Mouse (Mus musculus) bone marrow, adult 2 months (tissue): ENCODE measurements around the gene Gm11639. TPM values are rescaled to one million over a fixed set of nuclear protein-coding genes. Genes with fewer than 3 reads are reported as not detected.
A peak's percentile ranks its signal among the peaks of the same experiment; 100 is the strongest.

Source experiments
- H3K27ac ChIP-seq: fragments of 200-500 bp; 2 replicates; pipeline ENCODE4 v1.5.1; 2012; ENCODE audit warnings: low read depth, mild to moderate bottlenecking, control low read depth, inconsistent platforms, low read length; ENCODE audit not compliant: control insufficient read depth, poor library complexity, insufficient read depth
- H3K4me1 ChIP-seq: fragments of 200-500 bp; 2 replicates; pipeline ENCODE4 v1.6.1; 2011; ENCODE audit warnings: low read length; ENCODE audit not compliant: control insufficient read depth, insufficient read depth
- H3K4me3 ChIP-seq: fragments of 200-500 bp; replicated peaks from 2 replicates; pipeline ENCODE3; 2011; ENCODE audit warnings: mild to moderate bottlenecking, low read depth, low read length, control low read depth; ENCODE audit not compliant: control insufficient read depth
- CTCF ChIP-seq: fragments of 200-500 bp; IDR thresholded peaks from 2 replicates; pipeline ENCODE4 v1.5.1; 2011; ENCODE audit warnings: low read length, control low read depth; ENCODE audit not compliant: control insufficient read depth, insufficient read depth
- POLR2A ChIP-seq: fragments of 200-500 bp; IDR thresholded peaks from 2 replicates; pipeline ENCODE4 v1.6.1; 2011; ENCODE audit warnings: low read depth, mild to moderate bottlenecking, control low read depth, low read length, borderline replicate concordance; ENCODE audit not compliant: control insufficient read depth
- WGBS: fragments of 180-500 bp; shearing (Covaris S2); methylation state at CpG from one replicate; pipeline ENCODE4 v1.1.7; 2018; 5-methylcytosine and 5-hydroxymethylcytosine counted together
- polyA plus RNA-seq: library from polyadenylated mRNA; stranded (reverse); fragments of >200 nt; gene quantifications from 2 replicates; pipeline ENCODE4 v1.2.4, GENCODE M21; 2011; ENCODE audit warnings: low replicate concordance; ENCODE audit not compliant: missing spikeins, insufficient read depth, insufficient read length

Gene Gm11639
- polyA plus RNA-seq, 1 experiment, result not detected

- 70% methylated on average over 19 of the region's 19 CpGs for whole genome bisulfite sequencing
- TF ChIP-seq CTCF, result no peak
- TF ChIP-seq POLR2A, result no peak
- Histone ChIP-seq H3K4me3 (peak overlapping the region; percentile 20), H3K27ac (no peak overlapping the region), H3K4me1 (no peaks in the 10 kb centered on the region)
These were observed 471.3 kb downstream of the Gm11639 start for GRCm38 (mm10) chr11:105156748-105157267.

GRCm38 (mm10) chr11:105158047-105158446 is 472.5 kb downstream of the Gm11639 start:
- TF ChIP-seq CTCF (no peak), POLR2A (no peak)
- H3K27ac ChIP-seq, result no peak overlapping the region
- H3K4me1 ChIP-seq, result no peaks in the 10 kb centered on the region
- H3K4me3 ChIP-seq, result no peak overlapping the region

- 76% methylated on average over 6 of the region's 6 CpGs for WGBS
- TF ChIP-seq POLR2A, result no peak
- TF ChIP-seq CTCF, result no peak
- H3K4me3 ChIP-seq, result no peak overlapping the region
- no peaks in the 10 kb centered on the region for H3K4me1 ChIP-seq
- no peak overlapping the region for H3K27ac ChIP-seq
These were observed 474.3 kb downstream of the Gm11639 start for GRCm38 (mm10) chr11:105159673-105160360.

GRCm38 (mm10) chr11:105161411-105161810 is 475.9 kb downstream of the Gm11639 start:
- 89% methylated on average over 2 of the region's 2 CpGs for WGBS
- H3K4me1 ChIP-seq, result no peaks in the 10 kb centered on the region
- TF ChIP-seq POLR2A, result no peak
- no peak for TF ChIP-seq CTCF
- H3K4me3 ChIP-seq, result no peak overlapping the region
- no peak overlapping the region for H3K27ac ChIP-seq

GRCm38 (mm10) chr11:105164516-105165510 is 479.3 kb downstream of the Gm11639 start:
- TF ChIP-seq CTCF, result no peak
- TF ChIP-seq POLR2A, result no peak
- H3K27ac ChIP-seq, result no peak overlapping the region
- H3K4me1 ChIP-seq, result no peaks in the 10 kb centered on the region
- no peak overlapping the region for H3K4me3 ChIP-seq
- WGBS, result 87% methylated on average over 69 of the region's 69 CpGs

- no peak overlapping the region for H3K4me3 ChIP-seq
- H3K4me1 ChIP-seq, result no peaks in the 10 kb centered on the region
- TF ChIP-seq CTCF (no peak), POLR2A (no peak)
- H3K27ac ChIP-seq, result no peak overlapping the region
- 88% methylated on average over 10 of the region's 10 CpGs for WGBS
These were observed 481.3 kb downstream of the Gm11639 start for GRCm38 (mm10) chr11:105166780-105167179.

Other genes with a start within 250 kb of the Gm11639 start
- 8.1 and 19.0 TPM in 2 replicates for gene Kansl1, start 216.8 kb upstream of the Gm11639 start, polyA plus RNA-seq
- 16.2 and 23.1 TPM in 2 replicates for gene Cdc27, start 135.1 kb upstream of the Gm11639 start, polyA plus RNA-seq
- 22.3 and 31.8 TPM in 2 replicates for gene Myl4, start 135.0 kb upstream of the Gm11639 start, polyA plus RNA-seq
- 84.3 and 141 TPM in 2 replicates for gene Itgb3, start 77.7 kb upstream of the Gm11639 start, polyA plus RNA-seq